Mouse (Mus musculus): ENCODE measurements at regions not wholly inside any gene's neighbourhood (a gene's known extent, or its start where the extent isn't known, plus 50 kb on each side); places are given as distances from the start of the nearest gene placed in this dataset.

GRCm38 (mm10) chr1:88902426-88902825, 167.8 kb upstream of the Sh3bp4 start:
- H3K4me1 ChIP-seq (ENCODE audit: control insufficient read depth, insufficient read depth, insufficient read length, low read length): no peaks in the 10 kb centered on the region
- H3K4me3 ChIP-seq (ENCODE audit: insufficient read depth, low read depth, low read length): no peak overlapping the region
- H3K27ac ChIP-seq (replicated peaks; ENCODE audit: low read depth, low read length): no peak overlapping the region

- Histone ChIP-seq H3K4me1 (ENCODE audit: control insufficient read depth, insufficient read depth, insufficient read length, low read length) (no peaks in the 10 kb centered on the region), H3K4me3 (ENCODE audit: insufficient read depth, low read depth, low read length) (no peak overlapping the region), H3K27ac (replicated peaks; ENCODE audit: low read depth, low read length) (no peak overlapping the region)
Observed at GRCm38 (mm10) chr1:88907766-88908463, 162.3 kb upstream of the Sh3bp4 start.

- H3K4me3 ChIP-seq (ENCODE audit: insufficient read depth, low read depth, low read length): no peak overlapping the region
- H3K4me1 ChIP-seq (ENCODE audit: control insufficient read depth, insufficient read depth, insufficient read length, low read length): no peaks in the 10 kb centered on the region
- H3K27ac ChIP-seq (replicated peaks; ENCODE audit: low read depth, low read length): no peak overlapping the region
Observed at GRCm38 (mm10) chr1:88908683-88909082, 161.5 kb upstream of the Sh3bp4 start.

GRCm38 (mm10) chr1:88909314-88909713, 160.9 kb upstream of the Sh3bp4 start:
- no peak overlapping the region for H3K4me3 ChIP-seq (ENCODE audit: insufficient read depth, low read depth, low read length)
- H3K27ac ChIP-seq (replicated peaks; ENCODE audit: low read depth, low read length): no peak overlapping the region

GRCm38 (mm10) chr1:88909864-88910573, 160.2 kb upstream of the Sh3bp4 start:
- no peaks in the 10 kb centered on the region for H3K4me1 ChIP-seq (ENCODE audit: control insufficient read depth, insufficient read depth, insufficient read length, low read length)
- no peak overlapping the region for H3K27ac ChIP-seq (replicated peaks; ENCODE audit: low read depth, low read length)
- H3K4me3 ChIP-seq (ENCODE audit: insufficient read depth, low read depth, low read length): no peak overlapping the region

More at GRCm38 (mm10) chr1:88909314-88909713, 160.9 kb upstream of the Sh3bp4 start:
- H3K4me1 ChIP-seq (ENCODE audit: control insufficient read depth, insufficient read depth, insufficient read length, low read length): no peaks in the 10 kb centered on the region

GRCm38 (mm10) chr1:88911724-88912123, 158.5 kb upstream of the Sh3bp4 start:
- Histone ChIP-seq H3K4me3 (ENCODE audit: insufficient read depth, low read depth, low read length) (no peak overlapping the region), H3K4me1 (ENCODE audit: control insufficient read depth, insufficient read depth, insufficient read length, low read length) (no peaks in the 10 kb centered on the region), H3K27ac (replicated peaks; ENCODE audit: low read depth, low read length) (no peak overlapping the region)

GRCm38 (mm10) chr1:88916531-88917050, 153.6 kb upstream of the Sh3bp4 start:
- no peaks in the 10 kb centered on the region for H3K4me1 ChIP-seq (ENCODE audit: control insufficient read depth, insufficient read depth, insufficient read length, low read length)
- H3K4me3 ChIP-seq (ENCODE audit: insufficient read depth, low read depth, low read length): no peak overlapping the region
- no peak overlapping the region for H3K27ac ChIP-seq (replicated peaks; ENCODE audit: low read depth, low read length)

- Histone ChIP-seq H3K4me3 (ENCODE audit: insufficient read depth, low read depth, low read length) (no peak overlapping the region), H3K4me1 (ENCODE audit: control insufficient read depth, insufficient read depth, insufficient read length, low read length) (no peaks in the 10 kb centered on the region), H3K27ac (replicated peaks; ENCODE audit: low read depth, low read length) (no peak overlapping the region)
Observed at GRCm38 (mm10) chr1:88921401-88921800, 148.8 kb upstream of the Sh3bp4 start.

- Histone ChIP-seq H3K27ac (replicated peaks; ENCODE audit: low read depth, low read length) (no peak overlapping the region), H3K4me1 (ENCODE audit: control insufficient read depth, insufficient read depth, insufficient read length, low read length) (no peaks in the 10 kb centered on the region), H3K4me3 (ENCODE audit: insufficient read depth, low read depth, low read length) (no peak overlapping the region)
Observed at GRCm38 (mm10) chr1:88923791-88924581, 146.2 kb upstream of the Sh3bp4 start.

GRCm38 (mm10) chr1:88935191-88935590, 135.0 kb upstream of the Sh3bp4 start:
- Histone ChIP-seq H3K4me3 (ENCODE audit: insufficient read depth, low read depth, low read length) (no peak overlapping the region), H3K4me1 (ENCODE audit: control insufficient read depth, insufficient read depth, insufficient read length, low read length) (no peaks in the 10 kb centered on the region), H3K27ac (replicated peaks; ENCODE audit: low read depth, low read length) (no peak overlapping the region)

GRCm38 (mm10) chr1:88935779-88936178, 134.4 kb upstream of the Sh3bp4 start:
- Histone ChIP-seq H3K27ac (replicated peaks; ENCODE audit: low read depth, low read length) (no peak overlapping the region), H3K4me3 (ENCODE audit: insufficient read depth, low read depth, low read length) (no peak overlapping the region), H3K4me1 (ENCODE audit: control insufficient read depth, insufficient read depth, insufficient read length, low read length) (no peaks in the 10 kb centered on the region)

- no peak overlapping the region for H3K4me3 ChIP-seq (ENCODE audit: insufficient read depth, low read depth, low read length)
- H3K4me1 ChIP-seq (ENCODE audit: control insufficient read depth, insufficient read depth, insufficient read length, low read length): no peaks in the 10 kb centered on the region
- H3K27ac ChIP-seq (replicated peaks; ENCODE audit: low read depth, low read length): no peak overlapping the region
Observed at GRCm38 (mm10) chr1:88937327-88937726, 132.9 kb upstream of the Sh3bp4 start.

- no peak overlapping the region for H3K4me3 ChIP-seq (ENCODE audit: insufficient read depth, low read depth, low read length)
- no peaks in the 10 kb centered on the region for H3K4me1 ChIP-seq (ENCODE audit: control insufficient read depth, insufficient read depth, insufficient read length, low read length)
Observed at GRCm38 (mm10) chr1:88938458-88938857, 131.8 kb upstream of the Sh3bp4 start.

GRCm38 (mm10) chr1:88943039-88943438, 127.2 kb upstream of the Sh3bp4 start:
- Histone ChIP-seq H3K27ac (replicated peaks; ENCODE audit: low read depth, low read length) (no peak overlapping the region), H3K4me1 (ENCODE audit: control insufficient read depth, insufficient read depth, insufficient read length, low read length) (no peaks in the 10 kb centered on the region), H3K4me3 (ENCODE audit: insufficient read depth, low read depth, low read length) (no peak overlapping the region)

More at GRCm38 (mm10) chr1:88938458-88938857, 131.8 kb upstream of the Sh3bp4 start:
- H3K27ac ChIP-seq (replicated peaks; ENCODE audit: low read depth, low read length): no peak overlapping the region

- Histone ChIP-seq H3K4me3 (ENCODE audit: insufficient read depth, low read depth, low read length) (no peak overlapping the region), H3K4me1 (ENCODE audit: control insufficient read depth, insufficient read depth, insufficient read length, low read length) (no peaks in the 10 kb centered on the region), H3K27ac (replicated peaks; ENCODE audit: low read depth, low read length) (no peak overlapping the region)
Observed at GRCm38 (mm10) chr1:88945868-88946267, 124.3 kb upstream of the Sh3bp4 start.
